Mouse (Mus musculus) cerebellum, adult 11 months (tissue): ENCODE measurements around the gene Sox21.

Experiments
- DNase-seq: peaks from one replicate; pipeline ENCODE4 v3.0.0; 2022

Gene Sox21

GRCm38 (mm10) chr14:118236886-118237289 is at the start of gene Sox21:
Sox21 (minus strand) TSS chr14:118237030.
- no peak for DNase-seq

- no peak for DNase-seq
Observed at GRCm38 (mm10) chr14:118286096-118286495, 49.3 kb upstream of the Sox21 start.

GRCm38 (mm10) chr14:118282917-118283316 is 46.1 kb upstream of the Sox21 start:
- no peak for DNase-seq

- DNase-seq, result no peak
Observed at GRCm38 (mm10) chr14:118282272-118282671, 45.4 kb upstream of the Sox21 start.

- DNase-seq, result no peak
Observed at GRCm38 (mm10) chr14:118277704-118278498, 41.1 kb upstream of the Sox21 start.

- DNase-seq, result no peak
Observed at GRCm38 (mm10) chr14:118272594-118273555, 36.0 kb upstream of the Sox21 start.

GRCm38 (mm10) chr14:118268849-118269248 is 32.0 kb upstream of the Sox21 start:
- DNase-seq, result no peak

GRCm38 (mm10) chr14:118266660-118267059 is 29.8 kb upstream of the Sox21 start, which contains the start of gene Gm9376:
Gm9376 (plus strand) TSS chr14:118266960.
- no peak for DNase-seq

- DNase-seq, result no peak
Observed at GRCm38 (mm10) chr14:118253381-118253780, 16.6 kb upstream of the Sox21 start.

- DNase-seq, result no peak
Observed at GRCm38 (mm10) chr14:118241416-118241815, 4.6 kb upstream of the Sox21 start.

GRCm38 (mm10) chr14:118239351-118239750 is 2.5 kb upstream of the Sox21 start:
- DNase-seq, result no peak

- DNase-seq, result no peak
Observed at GRCm38 (mm10) chr14:118237786-118238185, 956 bp upstream of the Sox21 start.

- DNase-seq, result no peak
Observed at GRCm38 (mm10) chr14:118235973-118236885, 601 bp downstream of the Sox21 start.

GRCm38 (mm10) chr14:118235361-118235972 is 1.4 kb downstream of the Sox21 start:
- DNase-seq, result no peak

- no peak for DNase-seq
Observed at GRCm38 (mm10) chr14:118234541-118235210, 2.2 kb downstream of the Sox21 start.

GRCm38 (mm10) chr14:118233786-118234540 is 2.9 kb downstream of the Sox21 start:
- no peak for DNase-seq

GRCm38 (mm10) chr14:118232381-118232970 is 4.4 kb downstream of the Sox21 start:
- no peak for DNase-seq

- DNase-seq, result no peak
Observed at GRCm38 (mm10) chr14:118226471-118227155, 10.2 kb downstream of the Sox21 start.

- DNase-seq, result no peak
Observed at GRCm38 (mm10) chr14:118225911-118226310, 10.9 kb downstream of the Sox21 start.
